Mouse (Mus musculus): ENCODE results near the gene Hykk.
"Not testable (repeated sequence)": the region's sequence is repeated elsewhere in the genome, so short reads cannot be mapped to it uniquely, and the experiment has no call there.

Hykk gene

GRCm38 (mm10) chr9:54917010-54917677, at the start of gene Hykk:
Hykk (plus strand) TSS chr9:54917283.
- no peak for DNase-seq (ENCODE audit: low spot score)

GRCm38 (mm10) chr9:54878759-54879158, 38.3 kb upstream of the Hykk start:
- no peak for DNase-seq (ENCODE audit: low spot score)

GRCm38 (mm10) chr9:54892111-54892510, 25.0 kb upstream of the Hykk start:
- no peak for DNase-seq (ENCODE audit: low spot score)

GRCm38 (mm10) chr9:54897097-54897496, 20.0 kb upstream of the Hykk start:
- DNase-seq (ENCODE audit: low spot score): no peak

- DNase-seq (ENCODE audit: low spot score): no peak
These were observed 7.6 kb upstream of the Hykk start for GRCm38 (mm10) chr9:54909446-54909845.

GRCm38 (mm10) chr9:54915576-54915975, 1.5 kb upstream of the Hykk start:
- no peak for DNase-seq (ENCODE audit: low spot score)

GRCm38 (mm10) chr9:54916401-54916800, 682 bp upstream of the Hykk start:
- no peak for DNase-seq (ENCODE audit: low spot score)

GRCm38 (mm10) chr9:54918191-54918590, 1.1 kb downstream of the Hykk start:
- DNase-seq (ENCODE audit: low spot score): no peak

GRCm38 (mm10) chr9:54918781-54919180, 1.7 kb downstream of the Hykk start:
- DNase-seq (ENCODE audit: low spot score): no peak

GRCm38 (mm10) chr9:54919946-54920345, 2.9 kb downstream of the Hykk start:
- DNase-seq (ENCODE audit: low spot score): no peak

- DNase-seq (ENCODE audit: low spot score): no peak
These were observed 13.7 kb downstream of the Hykk start for GRCm38 (mm10) chr9:54930741-54931140.

GRCm38 (mm10) chr9:54931765-54932164, 14.7 kb downstream of the Hykk start:
- no peak for DNase-seq (ENCODE audit: low spot score)

GRCm38 (mm10) chr9:54932379-54932778, 15.3 kb downstream of the Hykk start:
- DNase-seq (ENCODE audit: low spot score): no peak

GRCm38 (mm10) chr9:54942071-54942470, 25.0 kb downstream of the Hykk start:
- DNase-seq (ENCODE audit: low spot score): no peak

- no peak for DNase-seq (ENCODE audit: low spot score)
These were observed 27.4 kb downstream of the Hykk start for GRCm38 (mm10) chr9:54944467-54944866.

GRCm38 (mm10) chr9:54946256-54946655, 29.2 kb downstream of the Hykk start:
- no peak for DNase-seq (ENCODE audit: low spot score)

- no peak for DNase-seq (ENCODE audit: low spot score)
These were observed 32.4 kb downstream of the Hykk start for GRCm38 (mm10) chr9:54949465-54949864.

- not testable (repeated sequence) for DNase-seq (ENCODE audit: low spot score)
These were observed 33.1 kb downstream of the Hykk start for GRCm38 (mm10) chr9:54950162-54950561.

- peak; percentile 95 for DNase-seq (ENCODE audit: low spot score)
These were observed 33.7 kb downstream of the Hykk start, which contains the start of the genes Psma4 and AY074887 for GRCm38 (mm10) chr9:54950575-54951321. Psma4 (plus strand) TSS chr9:54950790. AY074887 (minus strand) TSS chr9:54950998.

GRCm38 (mm10) chr9:54961059-54961458, 44.0 kb downstream of the Hykk start:
- DNase-seq (ENCODE audit: low spot score): no peak

GRCm38 (mm10) chr9:54963669-54964068, 46.6 kb downstream of the Hykk start:
- DNase-seq (ENCODE audit: low spot score): no peak

GRCm38 (mm10) chr9:54969972-54970637, 53.0 kb downstream of the Hykk start:
- DNase-seq (ENCODE audit: low spot score): no peak

- peak; percentile 16 for DNase-seq (ENCODE audit: low spot score)
These were observed 63.6 kb downstream of the Hykk start, which contains the start of gene Chrna5 for GRCm38 (mm10) chr9:54980674-54981073. Chrna5 (plus strand) TSS chr9:54980880.

All from MN1 (cell line).